Mouse (Mus musculus) heart, embryonic 14.5 days (tissue): ENCODE data around the gene Dync2li1. TPM values are rescaled to one million over a fixed set of nuclear protein-coding genes. Genes with fewer than 3 reads are reported as not detected.

ENCODE experiments used
- ATAC-seq: fragments of 200-750 bp; cut with Nextera tagmentation; 2 replicates; pipeline ENCODE4 v1.8.0; 2017; ENCODE audit warnings: low read depth, moderate TSS enrichment; ENCODE audit not compliant: insufficient number of reproducible peaks, insufficient read depth, low FRiP score
- H3K27ac ChIP-seq, 2 experiments: fragments of 200-500 bp in 1 of 2; fragments of 300-500 bp in 1 of 2; sonication (generic) in 1 of 2; replicated peaks in 1 of 2; 2 replicates each; pipeline ENCODE4 v1.5.1; 2012 to 2014; ENCODE audit warnings: low read depth in 2 of 2, low read length in 2 of 2, control low read depth in 1 of 2, mild to moderate bottlenecking in 1 of 2, mixed read lengths in 1 of 2; ENCODE audit not compliant: control insufficient read depth in 1 of 2, insufficient read depth in 1 of 2
- H3K27me3 ChIP-seq: fragments of 300-500 bp; sonication (generic); 2 replicates; pipeline ENCODE4 v1.6.1; 2014; ENCODE audit warnings: mild to moderate bottlenecking, low read length, control low read depth; ENCODE audit not compliant: control insufficient read depth, insufficient read depth
- H3K36me3 ChIP-seq: fragments of 300-500 bp; sonication (generic); 2 replicates; pipeline ENCODE4 v1.6.1; 2014; ENCODE audit warnings: mild to moderate bottlenecking, control low read depth, low read length, mixed read lengths; ENCODE audit not compliant: control insufficient read depth, insufficient read depth
- H3K4me1 ChIP-seq, 2 experiments: fragments of 200-500 bp in 1 of 2; fragments of 300-500 bp in 1 of 2; sonication (generic) in 1 of 2; 2 replicates each; pipeline ENCODE4 v1.6.1; 2012 to 2014; ENCODE audit warnings: low read length in 2 of 2, control low read depth in 1 of 2, mixed read lengths in 1 of 2; ENCODE audit not compliant: control insufficient read depth in 2 of 2, insufficient read depth in 2 of 2
- H3K4me2 ChIP-seq: fragments of 300-500 bp; sonication (generic); 2 replicates; pipeline ENCODE4 v1.6.1; 2014; ENCODE audit warnings: mild to moderate bottlenecking, low read length
- H3K4me3 ChIP-seq, 2 experiments: fragments of 200-500 bp in 1 of 2; fragments of 300-500 bp in 1 of 2; sonication (generic) in 1 of 2; 2 replicates each; pipeline ENCODE4 v1.5.1; 2012 to 2014; ENCODE audit warnings: low read length in 2 of 2, mild to moderate bottlenecking in 2 of 2, control low read depth in 1 of 2, low read depth in 1 of 2, moderate library complexity in 1 of 2; ENCODE audit not compliant: control insufficient read depth in 1 of 2, insufficient read depth in 1 of 2
- H3K9ac ChIP-seq: fragments of 300-500 bp; sonication (generic); 2 replicates; pipeline ENCODE4 v1.6.1; 2014; ENCODE audit warnings: mild to moderate bottlenecking, low read length
- H3K9me3 ChIP-seq: fragments of 300-500 bp; sonication (generic); 2 replicates; pipeline ENCODE4 v1.6.1; 2016; ENCODE audit warnings: low read length, control low read depth; ENCODE audit not compliant: control insufficient read depth
- WGBS: fragments of 180-500 bp; shearing (Covaris S2); extraction: QIAGEN DNeasy Blood & Tissue Kit; methylation state at CpG from one replicate; pipeline ENCODE4 v1.1.7; 2014; 5-methylcytosine and 5-hydroxymethylcytosine counted together
- polyA plus RNA-seq: library from polyadenylated mRNA; unstranded; fragments of >200 nt; fragmentation: Nextera tagmentation; extraction: Ambion mirVana; gene quantifications from 2 replicates; pipeline ENCODE4 v1.2.1, GENCODE M21; 2014

Dync2li1 gene
- polyA plus RNA-seq, 1 experiment from 2014 or later: 14.9 TPM

GRCm38 (mm10) chr17:84636328-84636727 lies 10.0 kb downstream of the Dync2li1 start:
- H3K4me3 ChIP-seq: no peak overlapping the region
- H3K9me3 ChIP-seq: no peaks in the 10 kb centered on the region
- 53% methylated on average over 8 of the region's 8 CpGs for WGBS
- no peak overlapping the region for H3K4me2 ChIP-seq
- no peak overlapping the region for H3K9ac ChIP-seq
- no peak for ATAC-seq
- 0 out of 4 replicates have a peak, but pooled peaks cover 0 to 2% of the 10 kb centered on the region in 2 experiments for H3K4me1 ChIP-seq
- H3K36me3 ChIP-seq: no peaks in the 10 kb centered on the region
- H3K27ac ChIP-seq: no peak overlapping the region
- no peaks in the 10 kb centered on the region for H3K27me3 ChIP-seq

GRCm38 (mm10) chr17:84637971-84638370 lies 11.7 kb downstream of the Dync2li1 start:
- no peak for ATAC-seq
- Histone ChIP-seq H3K4me3 (no peak overlapping the region), H3K4me2 (no peak overlapping the region), H3K27me3 (no peaks in the 10 kb centered on the region), H3K9ac (no peak overlapping the region), H3K9me3 (no peaks in the 10 kb centered on the region), H3K4me1 (peaks cover 2 to 5% of the 10 kb centered on the region in 2 experiments), H3K27ac (no peak overlapping the region), H3K36me3 (no peaks in the 10 kb centered on the region)
- 88% methylated on average over 6 of the region's 6 CpGs for WGBS

GRCm38 (mm10) chr17:84639796-84640378 lies 13.6 kb downstream of the Dync2li1 start:
- 63% methylated on average over 10 of the region's 10 CpGs for WGBS

GRCm38 (mm10) chr17:84641893-84642292 lies 15.6 kb downstream of the Dync2li1 start:
- Histone ChIP-seq H3K4me2 (no peak overlapping the region), H3K4me3 (no peak overlapping the region), H3K9me3 (no peaks in the 10 kb centered on the region), H3K9ac (no peak overlapping the region), H3K27ac (no peak overlapping the region), H3K36me3 (no peaks in the 10 kb centered on the region), H3K27me3 (no peaks in the 10 kb centered on the region), H3K4me1 (peaks cover 6 to 11% of the 10 kb centered on the region in 2 experiments)
- ATAC-seq: no peak
- WGBS: 44% methylated on average over 3 of the region's 3 CpGs

More at GRCm38 (mm10) chr17:84639796-84640378, 13.6 kb downstream of the Dync2li1 start:
- no peak overlapping the region for H3K4me3 ChIP-seq
- ATAC-seq: no peak
- H3K9ac ChIP-seq: no peak overlapping the region
- no peak overlapping the region for H3K27ac ChIP-seq
- peaks cover 6 to 11% of the 10 kb centered on the region in 2 experiments for H3K4me1 ChIP-seq
- no peaks in the 10 kb centered on the region for H3K27me3 ChIP-seq
- no peaks in the 10 kb centered on the region for H3K36me3 ChIP-seq
- no peak overlapping the region for H3K4me2 ChIP-seq
- H3K9me3 ChIP-seq: no peaks in the 10 kb centered on the region

- Histone ChIP-seq H3K36me3 (no peaks in the 10 kb centered on the region), H3K4me2 (no peak overlapping the region), H3K27me3 (no peaks in the 10 kb centered on the region), H3K9ac (no peak overlapping the region), H3K27ac (no peak overlapping the region), H3K4me1 (peaks cover 6 to 11% of the 10 kb centered on the region in 2 experiments), H3K4me3 (no peak overlapping the region), H3K9me3 (no peaks in the 10 kb centered on the region)
- no peak for ATAC-seq
- 83% methylated on average over 9 of the region's 9 CpGs for WGBS
Observed at GRCm38 (mm10) chr17:84642324-84642723, 16.0 kb downstream of the Dync2li1 start.

GRCm38 (mm10) chr17:84644292-84645050 lies 18.2 kb downstream of the Dync2li1 start:
- ATAC-seq: no peak

GRCm38 (mm10) chr17:84645119-84645518 lies 18.8 kb downstream of the Dync2li1 start:
- Histone ChIP-seq H3K27ac (no peak overlapping the region), H3K4me1 (peaks cover 6 to 9% of the 10 kb centered on the region in 2 experiments), H3K4me2 (no peak overlapping the region), H3K27me3 (no peaks in the 10 kb centered on the region), H3K9me3 (no peaks in the 10 kb centered on the region), H3K9ac (no peak overlapping the region), H3K4me3 (no peak overlapping the region), H3K36me3 (no peaks in the 10 kb centered on the region)
- ATAC-seq: no peak
- 46% methylated on average over 9 of the region's 9 CpGs for WGBS

More at GRCm38 (mm10) chr17:84644292-84645050, 18.2 kb downstream of the Dync2li1 start:
- no peaks in the 10 kb centered on the region for H3K36me3 ChIP-seq
- no peaks in the 10 kb centered on the region for H3K9me3 ChIP-seq
- H3K4me2 ChIP-seq: no peak overlapping the region
- H3K27ac ChIP-seq: no peak overlapping the region
- peaks cover 6 to 11% of the 10 kb centered on the region in 2 experiments for H3K4me1 ChIP-seq
- WGBS: 43% methylated on average over 16 of the region's 16 CpGs
- H3K4me3 ChIP-seq: no peak overlapping the region
- no peaks in the 10 kb centered on the region for H3K27me3 ChIP-seq
- H3K9ac ChIP-seq: no peak overlapping the region
